Mouse (Mus musculus): ENCODE measurements at regions not wholly inside any gene's neighbourhood (a gene's known extent, or its start where the extent isn't known, plus 50 kb on each side); places are given as distances from the start of the nearest gene placed in this dataset.

GRCm38 (mm10) chr4:87669480-87669879, 363.7 kb downstream of the Mllt3 start:
- TF ChIP-seq CTCF (IDR thresholded peaks at IDR 0.05) (no peak), POLR2A (IDR thresholded peaks at IDR 0.05; ENCODE audit: insufficient read depth, low read depth, low read length) (no peak), EP300 (IDR thresholded peaks at IDR 0.05; ENCODE audit: insufficient read depth, low read depth, low read length) (no peak)
